Mouse (Mus musculus): ENCODE measurements around the gene AW551984. TPM values are rescaled to one million over a fixed set of nuclear protein-coding genes. Genes with fewer than 3 reads are reported as not detected.

Gene AW551984
- total and polyA plus RNA-seq, 3 experiments = 0.14 to 0.26 (median 0.20) TPM

GRCm38 (mm10) chr9:39550806-39551205 lies 53.4 kb downstream of the AW551984 start:
- H3K9ac ChIP-seq (ENCODE audit: low read depth, low read length) = no peak overlapping the region
- intact Hi-C loops (cut with DNase I) = no loop called here
- no peak for DNase-seq
- H3K27me3 ChIP-seq (ENCODE audit: control insufficient read depth, insufficient read depth, low read length) = no peaks in the 10 kb centered on the region
- no peaks in the 10 kb centered on the region for H3K36me3 ChIP-seq (ENCODE audit: control insufficient read depth, insufficient read depth, low read length)
- 69% methylated on average over 5 of the region's 5 CpGs for whole genome bisulfite sequencing
- H3K79me2 ChIP-seq (replicated peaks; ENCODE audit: control insufficient read depth, insufficient read depth, low read length) = no peaks in the 10 kb centered on the region
- no peak overlapping the region for H3K27ac ChIP-seq
- no peaks in the 10 kb centered on the region for H3K4me1 ChIP-seq (ENCODE audit: control insufficient read depth, insufficient read depth, low read length)
- H3K4me3 ChIP-seq = no peak overlapping the region
- TF ChIP-seq CTCF (IDR thresholded peaks at IDR 0.05) = no peak
- TF ChIP-seq POLR2A (IDR thresholded peaks at IDR 0.05; ENCODE audit: insufficient read depth, low read depth, low read length) = no peak
- no peak for TF ChIP-seq EP300 (IDR thresholded peaks at IDR 0.05; ENCODE audit: insufficient read depth, low read depth, low read length)

Other genes with a start within 250 kb of the AW551984 start
- gene Olfr951, start 217.0 kb downstream of the AW551984 start, total RNA-seq (2021) = not detected
- not detected in 2 replicates for gene Olfr951, start 217.0 kb downstream of the AW551984 start, polyA plus RNA-seq (2012; rRNA removed)
- gene Olfr952, start 177.3 kb downstream of the AW551984 start, total RNA-seq (2021) = not detected
- not detected in 2 replicates for gene Olfr952, start 177.3 kb downstream of the AW551984 start, polyA plus RNA-seq (2012; rRNA removed)
- not detected for gene Olfr954, start 147.7 kb downstream of the AW551984 start, total RNA-seq (2021)
- not detected in 2 replicates for gene Olfr954, start 147.7 kb downstream of the AW551984 start, polyA plus RNA-seq (2012; rRNA removed)
- gene Olfr955, start 132.5 kb downstream of the AW551984 start, total RNA-seq (2021) = not detected
- gene Olfr955, start 132.5 kb downstream of the AW551984 start, polyA plus RNA-seq (2012; rRNA removed) = not detected in 2 replicates
- gene Olfr44, start 110.4 kb downstream of the AW551984 start, total RNA-seq (2021) = not detected
- gene Olfr44, start 110.4 kb downstream of the AW551984 start, polyA plus RNA-seq (2012; rRNA removed) = not detected in 2 replicates
- not detected for gene Olfr957, start 88.6 kb downstream of the AW551984 start, total RNA-seq (2021)
- gene Olfr957, start 88.6 kb downstream of the AW551984 start, polyA plus RNA-seq (2012; rRNA removed) = not detected in 2 replicates
- gene Olfr958, start 50.3 kb downstream of the AW551984 start, total RNA-seq (2021) = not detected
- gene Olfr958, start 50.3 kb downstream of the AW551984 start, polyA plus RNA-seq (2012; rRNA removed) = not detected in 2 replicates
- not detected for gene Olfr959, start 28.8 kb downstream of the AW551984 start, total RNA-seq (2021)
- not detected in 2 replicates for gene Olfr959, start 28.8 kb downstream of the AW551984 start, polyA plus RNA-seq (2012; rRNA removed)
- not detected for gene Olfr148, start 6.3 kb upstream of the AW551984 start, total RNA-seq (2021)
- not detected in 2 replicates for gene Olfr148, start 6.3 kb upstream of the AW551984 start, polyA plus RNA-seq (2012; rRNA removed)
- not detected for gene Olfr960, start 17.0 kb upstream of the AW551984 start, total RNA-seq (2021)
- not detected in 2 replicates for gene Olfr960, start 17.0 kb upstream of the AW551984 start, polyA plus RNA-seq (2012; rRNA removed)
- gene Olfr961, start 40.7 kb upstream of the AW551984 start, total RNA-seq (2021) = not detected
- gene Olfr961, start 40.7 kb upstream of the AW551984 start, polyA plus RNA-seq (2012; rRNA removed) = not detected in 2 replicates
- gene Olfr963, start 62.8 kb upstream of the AW551984 start, total RNA-seq (2021) = not detected
- gene Olfr963, start 62.8 kb upstream of the AW551984 start, polyA plus RNA-seq (2012; rRNA removed) = not detected in 2 replicates
- gene Olfr149, start 102.7 kb upstream of the AW551984 start, total RNA-seq (2021) = not detected
- gene Olfr149, start 102.7 kb upstream of the AW551984 start, polyA plus RNA-seq (2012; rRNA removed) = not detected in 2 replicates
- not detected for gene Olfr965, start 107.0 kb upstream of the AW551984 start, total RNA-seq (2021)
- gene Olfr965, start 107.0 kb upstream of the AW551984 start, polyA plus RNA-seq (2012; rRNA removed) = not detected in 2 replicates
- not detected for gene Olfr150, start 126.6 kb upstream of the AW551984 start, total RNA-seq (2021)
- gene Olfr150, start 126.6 kb upstream of the AW551984 start, polyA plus RNA-seq (2012; rRNA removed) = not detected in 2 replicates
- gene Olfr967, start 141.8 kb upstream of the AW551984 start, total RNA-seq (2021) = not detected
- not detected in 2 replicates for gene Olfr967, start 141.8 kb upstream of the AW551984 start, polyA plus RNA-seq (2012; rRNA removed)
- not detected for gene Olfr968, start 178.8 kb upstream of the AW551984 start, total RNA-seq (2021)
- gene Olfr968, start 178.8 kb upstream of the AW551984 start, polyA plus RNA-seq (2012; rRNA removed) = not detected in 2 replicates
- gene Olfr969, start 186.5 kb upstream of the AW551984 start, total RNA-seq (2021) = not detected
- gene Olfr969, start 186.5 kb upstream of the AW551984 start, polyA plus RNA-seq (2012; rRNA removed) = not detected in 2 replicates
- gene Olfr970, start 204.5 kb upstream of the AW551984 start, total RNA-seq (2021) = not detected
- gene Olfr970, start 204.5 kb upstream of the AW551984 start, polyA plus RNA-seq (2012; rRNA removed) = not detected in 2 replicates
- not detected for gene Olfr971, start 232.5 kb upstream of the AW551984 start, total RNA-seq (2021)
- not detected in 2 replicates for gene Olfr971, start 232.5 kb upstream of the AW551984 start, polyA plus RNA-seq (2012; rRNA removed)

All from heart, adult 2 months (tissue).